Mouse (Mus musculus): Measurements from ENCODE around the gene Cpne5. TPM values are rescaled to one million over a fixed set of nuclear protein-coding genes. Genes with fewer than 3 reads are reported as not detected.

Gene Cpne5
- polyA plus RNA-seq, 1 experiment = 117 TPM

DNA sequence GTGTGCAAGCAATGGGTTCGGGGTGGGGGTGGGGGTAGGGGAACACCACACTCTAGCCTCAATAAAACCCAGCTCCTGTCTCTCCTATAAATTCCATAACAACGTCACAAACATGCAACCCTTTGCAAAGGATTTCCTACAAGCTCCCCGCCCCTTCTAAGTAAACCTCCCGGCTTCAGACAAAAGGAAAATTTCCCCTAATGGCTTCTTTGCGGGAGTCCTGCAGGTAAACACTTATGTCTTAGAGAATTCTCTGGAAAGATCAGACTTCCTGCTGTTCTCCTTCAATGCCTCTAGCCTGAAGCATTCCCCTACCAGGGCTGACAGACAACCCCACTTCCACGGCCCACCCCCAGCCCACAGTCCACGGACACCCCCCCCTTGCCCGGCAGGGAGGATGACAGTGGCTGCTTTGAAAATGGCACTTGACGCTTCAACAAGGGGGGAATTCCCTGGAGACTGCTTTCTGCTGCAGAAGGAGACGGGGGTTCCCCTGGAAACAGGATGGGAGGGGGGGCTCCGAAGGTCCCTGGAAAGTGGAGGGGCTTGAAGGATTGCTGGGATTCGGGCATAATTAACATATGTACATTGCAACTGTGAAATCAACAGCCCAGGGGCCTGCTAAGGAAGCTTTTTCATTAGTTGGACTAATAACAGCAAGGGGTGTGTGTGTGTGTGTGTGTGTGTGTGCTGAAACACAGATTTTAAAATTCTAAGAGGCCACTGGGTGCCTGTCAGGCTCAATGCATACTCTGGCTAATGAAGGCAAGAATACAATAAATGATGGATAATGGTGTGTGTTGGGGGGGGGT is 24.4 kb downstream of the Cpne5 start:
- DNase-seq (ENCODE audit: extremely low spot score in 1 of 2, low spot score in 1 of 2) = no peak

DNA sequence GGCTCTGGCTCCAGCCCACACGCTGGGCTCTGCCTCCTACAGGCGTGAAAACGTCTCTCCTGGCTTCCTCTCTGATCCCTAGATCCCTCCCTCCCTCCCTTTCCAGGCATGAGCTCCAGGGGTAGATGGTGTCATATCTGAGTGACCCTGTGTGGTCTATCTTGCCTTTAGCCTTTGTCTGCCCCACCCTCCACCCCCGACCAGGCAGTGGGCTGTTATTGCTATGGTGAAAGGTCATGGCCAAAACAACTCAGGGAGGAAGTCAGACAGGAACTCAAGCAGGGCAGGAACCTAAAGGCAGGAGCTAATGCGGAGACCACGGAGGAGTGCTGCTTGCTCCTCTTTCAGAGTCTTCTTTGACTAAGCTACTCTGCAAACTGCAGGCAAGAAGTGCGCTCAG is 26.1 kb downstream of the Cpne5 start:
- DNase-seq (ENCODE audit: extremely low spot score in 1 of 2, low spot score in 1 of 2) = no peak

DNA sequence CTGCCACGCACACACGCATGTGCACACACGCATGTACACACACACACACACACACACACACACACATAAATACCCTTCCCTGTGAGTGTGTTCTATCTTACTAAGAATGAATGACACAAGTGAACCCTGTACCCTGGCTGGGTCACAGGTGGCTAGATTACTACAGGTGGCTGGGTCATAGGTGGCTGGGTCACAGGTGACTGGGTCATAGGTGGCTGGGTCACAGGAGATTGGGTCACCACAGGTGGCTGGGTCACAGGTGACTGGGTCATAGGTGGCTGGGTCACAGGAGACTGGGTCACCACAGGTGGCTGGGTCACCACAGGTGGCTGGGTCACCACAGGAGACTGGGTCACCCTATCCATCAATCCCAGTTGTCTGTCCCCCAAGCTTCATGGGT is 27.9 kb downstream of the Cpne5 start:
- no peak for DNase-seq (ENCODE audit: extremely low spot score in 1 of 2, low spot score in 1 of 2)

DNA sequence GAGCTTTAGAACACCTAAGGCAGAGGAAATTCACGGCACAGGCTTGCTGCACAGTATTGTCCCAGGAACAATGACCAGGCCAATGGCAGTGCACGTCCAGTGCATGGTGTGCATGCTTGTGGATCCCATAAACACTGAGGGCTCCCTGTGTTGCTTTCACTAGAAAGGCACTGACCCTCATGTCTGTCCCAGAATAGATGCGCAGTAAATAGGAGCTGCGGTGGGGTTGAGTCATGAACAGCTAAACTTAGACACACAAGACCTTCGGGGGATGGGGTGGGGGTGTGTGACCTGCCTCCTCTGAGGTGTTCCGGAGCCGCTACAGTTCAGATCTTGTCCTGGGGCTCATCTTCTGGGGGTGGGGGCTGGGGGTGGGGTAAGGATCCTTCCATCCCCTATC is 31.9 kb downstream of the Cpne5 start:
- DNase-seq (ENCODE audit: extremely low spot score in 1 of 2, low spot score in 1 of 2) = no peak

DNA sequence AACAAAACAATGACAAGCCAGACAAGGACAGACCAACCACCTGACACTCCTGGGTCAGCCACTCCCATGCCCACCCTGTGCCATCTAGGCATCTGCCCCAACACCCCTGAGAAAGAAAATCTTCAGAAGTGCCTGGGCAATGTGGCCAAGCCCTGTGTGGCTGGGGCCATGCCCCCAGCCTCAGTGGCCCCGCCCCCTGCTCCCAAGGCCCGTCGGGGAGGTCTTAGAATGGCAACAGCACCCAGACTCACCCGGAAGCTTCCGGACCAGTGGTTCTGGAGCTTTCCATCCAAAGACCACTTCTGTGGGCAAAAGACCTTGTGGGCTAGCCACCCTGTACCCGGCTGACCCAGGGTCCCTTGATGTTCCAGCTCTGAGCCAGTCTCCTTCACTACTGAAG is 35.4 kb downstream of the Cpne5 start:
- DNase-seq (ENCODE audit: extremely low spot score in 1 of 2, low spot score in 1 of 2) = no peak

DNA sequence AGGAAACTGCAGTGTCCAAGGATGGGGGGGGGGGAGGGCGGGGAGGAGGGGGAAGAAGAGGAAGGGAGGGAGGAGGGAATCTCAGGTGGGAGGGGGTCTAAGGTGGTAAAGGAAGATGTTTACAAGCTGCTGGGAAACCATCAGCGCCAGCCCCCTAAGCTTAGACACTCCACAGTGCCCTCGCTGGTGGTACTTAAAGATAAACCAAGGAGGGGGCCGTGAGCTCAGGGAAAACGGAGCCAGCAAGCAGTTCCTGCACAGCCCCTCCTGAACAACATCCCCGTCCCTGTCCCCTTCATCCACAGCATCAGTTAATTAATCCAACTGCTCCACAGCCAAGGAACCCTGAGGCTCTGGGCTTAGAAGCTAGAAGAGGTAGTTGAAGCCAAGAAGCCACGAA is 38.1 kb downstream of the Cpne5 start:
- DNase-seq (ENCODE audit: extremely low spot score in 1 of 2, low spot score in 1 of 2) = no peak

DNA sequence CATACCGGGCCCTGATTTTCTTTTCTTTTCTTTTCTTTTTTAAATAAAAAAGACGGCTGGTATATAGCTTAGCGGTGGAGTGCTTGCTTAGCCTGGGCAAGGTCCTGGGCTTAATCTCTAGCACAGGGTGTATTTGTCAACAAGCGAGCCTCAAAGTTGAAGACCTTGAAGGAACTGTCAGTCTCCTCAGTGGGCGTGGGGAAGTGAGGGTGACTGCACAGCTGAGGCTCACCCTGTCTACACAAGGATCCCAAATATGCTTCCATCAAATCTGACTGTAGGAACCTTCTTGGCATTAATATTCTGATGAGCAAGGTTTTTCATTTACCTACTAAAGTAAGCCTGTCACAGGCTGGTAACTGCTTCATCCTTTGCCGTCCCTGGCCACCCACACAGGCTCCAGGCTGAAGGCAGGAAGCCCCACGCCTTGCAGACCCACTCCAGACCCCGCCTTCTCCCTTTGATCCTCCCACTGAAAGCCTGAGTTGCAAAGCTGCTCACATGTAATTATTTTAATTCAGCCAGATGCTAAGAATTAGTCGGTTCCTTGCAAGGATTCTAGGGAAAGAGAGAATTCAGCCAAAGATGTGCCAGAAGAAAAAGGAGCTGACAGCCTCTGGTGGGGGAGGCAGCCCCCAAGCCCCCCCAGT is 38.7 kb downstream of the Cpne5 start:
- DNase-seq (ENCODE audit: extremely low spot score in 1 of 2, low spot score in 1 of 2) = peak; percentile 36 to 71

DNA sequence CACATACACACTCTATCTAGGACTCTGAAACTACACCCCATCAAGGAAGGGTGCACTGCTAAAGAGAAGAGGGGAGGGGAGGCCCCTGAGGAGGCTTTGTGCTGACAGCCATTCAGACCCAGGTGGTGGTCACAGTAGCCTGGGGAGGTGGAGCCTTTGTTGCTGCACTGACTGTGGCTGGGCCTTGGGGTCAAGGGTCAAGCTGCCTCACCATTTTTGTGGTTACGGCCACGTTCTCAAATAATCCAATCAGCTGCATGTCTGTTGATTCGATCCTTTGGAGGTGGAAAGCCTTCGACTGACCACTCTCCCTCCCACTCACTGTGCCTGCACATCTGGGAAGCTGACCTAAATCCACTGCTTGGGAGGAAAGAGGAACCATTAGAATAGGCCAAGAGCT is 42.4 kb downstream of the Cpne5 start:
- no peak for DNase-seq (ENCODE audit: extremely low spot score in 1 of 2, low spot score in 1 of 2)

DNA sequence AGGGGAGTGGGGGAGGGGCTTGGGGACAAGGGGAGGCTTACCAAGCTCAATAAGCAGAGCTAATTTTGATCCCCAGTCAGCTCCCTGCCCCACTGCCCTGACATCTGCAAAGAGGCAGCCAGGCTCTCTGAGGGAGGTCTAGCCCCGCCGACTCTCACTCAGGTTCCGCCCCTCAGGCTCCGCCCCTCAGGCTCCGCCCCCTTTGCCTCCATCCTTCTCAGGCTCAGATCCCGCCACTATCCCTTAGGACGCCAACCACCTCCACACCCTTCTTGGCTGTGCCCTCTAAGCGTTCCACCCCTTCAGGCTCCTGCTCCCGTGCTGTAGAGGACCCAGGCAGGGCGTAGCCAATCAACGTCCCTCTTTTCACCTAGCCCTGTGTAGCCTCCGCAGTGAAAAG is 49.0 kb downstream of the Cpne5 start:
- no peak for DNase-seq (ENCODE audit: extremely low spot score in 1 of 2, low spot score in 1 of 2)

DNA sequence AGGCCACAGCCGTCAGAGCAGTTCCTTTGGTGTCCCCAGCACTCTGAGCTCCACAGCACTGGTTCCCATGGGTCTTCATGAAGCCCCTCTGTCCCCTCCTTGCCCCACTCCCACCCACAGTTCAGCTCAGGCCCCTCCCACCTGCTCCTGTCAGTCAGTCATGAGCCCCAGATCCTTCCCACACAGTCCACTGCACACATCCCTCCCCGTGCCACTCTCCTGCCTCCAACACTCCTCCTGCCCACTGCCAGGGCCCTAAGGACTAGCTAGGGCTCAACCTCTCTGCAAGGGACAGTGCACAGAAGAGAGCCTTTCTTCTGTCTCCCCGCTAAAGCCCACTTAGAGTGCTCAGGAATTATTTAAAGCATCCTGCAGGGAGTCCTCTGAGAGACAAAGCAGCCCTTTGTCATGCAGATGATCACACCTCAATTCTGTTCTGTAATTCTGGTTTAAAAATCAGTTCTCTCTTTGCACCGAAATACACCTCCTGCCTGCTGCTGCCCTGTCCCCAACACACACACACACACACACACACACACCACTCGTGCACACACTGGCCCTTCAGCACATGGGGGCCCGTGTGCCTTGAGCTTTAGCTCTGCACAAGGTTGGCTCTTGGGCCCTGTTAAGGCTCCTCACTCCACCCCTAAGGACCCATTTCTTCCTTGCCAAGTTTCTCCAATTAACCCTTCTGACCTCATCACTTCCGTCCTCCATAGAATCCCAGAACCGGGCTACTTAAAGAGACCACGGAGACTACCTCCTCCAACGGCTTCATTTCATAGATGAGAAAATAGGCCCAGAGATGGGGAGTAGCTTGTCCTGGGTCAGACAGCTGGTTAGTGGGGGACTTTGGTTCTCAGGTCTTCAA is 50.7 kb downstream of the Cpne5 start:
- DNase-seq (ENCODE audit: extremely low spot score in 1 of 2, low spot score in 1 of 2) = no peak

DNA sequence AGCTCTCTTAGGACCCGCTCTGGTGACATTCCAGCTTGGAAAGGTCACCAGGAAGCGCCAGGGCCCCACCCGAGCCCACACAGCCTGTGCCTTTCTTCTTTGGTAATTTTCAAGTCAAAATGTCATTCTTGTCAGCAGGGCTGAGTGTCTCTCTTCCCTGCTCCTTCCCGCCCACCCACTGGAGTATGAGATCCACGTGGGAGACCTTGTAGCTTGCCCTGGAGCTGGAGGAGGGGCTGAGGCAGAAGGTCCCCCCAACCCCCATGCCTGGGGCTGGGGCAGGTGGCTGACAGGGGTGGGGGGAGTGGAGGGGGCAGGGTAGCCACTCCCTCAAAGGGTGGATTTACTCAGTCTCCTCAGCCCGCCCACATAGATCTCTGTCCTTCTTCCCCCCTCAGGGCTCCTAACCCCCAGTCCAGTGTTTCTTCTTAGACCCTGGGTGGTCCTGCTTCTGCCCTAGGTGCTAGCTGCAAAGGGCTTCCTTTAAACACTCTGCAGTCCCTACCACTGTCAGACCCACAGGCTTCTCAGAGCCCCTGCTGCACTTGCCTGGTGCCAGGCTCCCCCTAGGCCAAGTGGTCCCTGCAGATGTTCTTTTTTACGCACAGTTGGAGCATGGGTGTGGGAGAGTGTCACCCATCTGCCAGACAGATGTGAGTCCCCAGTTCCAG is 52.5 kb downstream of the Cpne5 start:
- DNase-seq (ENCODE audit: extremely low spot score in 1 of 2, low spot score in 1 of 2) = no peak

DNA sequence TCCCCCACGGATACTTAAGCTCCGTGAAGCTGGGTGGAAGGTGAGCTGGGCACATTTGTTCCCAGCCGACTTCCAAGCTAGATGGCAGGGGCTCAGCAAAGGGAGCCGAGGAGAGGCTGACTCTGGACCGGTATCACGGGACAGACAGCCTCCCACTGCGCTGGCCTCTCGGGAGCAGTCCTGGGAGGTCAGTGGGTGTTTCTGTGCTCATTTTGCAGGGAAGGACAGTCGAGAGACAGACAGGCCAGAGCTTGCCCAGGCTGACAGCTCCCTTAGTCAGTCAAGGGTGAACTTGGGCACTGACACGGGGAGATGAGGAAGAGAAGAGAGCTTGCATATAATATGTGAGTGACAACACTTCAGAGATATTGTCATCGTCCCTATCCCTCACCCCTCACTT is 54.8 kb downstream of the Cpne5 start:
- DNase-seq (ENCODE audit: extremely low spot score in 1 of 2, low spot score in 1 of 2) = no peak

DNA sequence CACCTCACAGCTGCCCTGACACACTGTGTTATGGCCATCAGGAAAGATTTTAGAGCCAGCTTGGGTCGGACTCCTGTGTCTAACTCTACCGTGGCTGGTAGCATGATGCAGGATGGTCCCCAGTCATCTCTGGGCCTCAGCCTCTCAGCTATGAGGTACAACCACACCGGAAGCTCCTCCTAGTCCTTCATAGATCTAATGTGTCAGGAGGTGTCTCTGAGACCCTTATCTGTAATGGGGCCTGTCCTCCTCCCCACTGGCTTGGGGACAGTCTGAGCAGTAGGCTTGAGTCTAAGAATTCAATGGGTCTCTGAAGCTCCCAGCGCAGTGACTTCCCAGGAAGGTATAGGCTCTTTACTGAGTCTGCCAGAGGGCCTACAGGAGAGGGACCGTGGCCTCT is 56.2 kb downstream of the Cpne5 start:
- DNase-seq (ENCODE audit: extremely low spot score in 1 of 2, low spot score in 1 of 2) = no peak

DNA sequence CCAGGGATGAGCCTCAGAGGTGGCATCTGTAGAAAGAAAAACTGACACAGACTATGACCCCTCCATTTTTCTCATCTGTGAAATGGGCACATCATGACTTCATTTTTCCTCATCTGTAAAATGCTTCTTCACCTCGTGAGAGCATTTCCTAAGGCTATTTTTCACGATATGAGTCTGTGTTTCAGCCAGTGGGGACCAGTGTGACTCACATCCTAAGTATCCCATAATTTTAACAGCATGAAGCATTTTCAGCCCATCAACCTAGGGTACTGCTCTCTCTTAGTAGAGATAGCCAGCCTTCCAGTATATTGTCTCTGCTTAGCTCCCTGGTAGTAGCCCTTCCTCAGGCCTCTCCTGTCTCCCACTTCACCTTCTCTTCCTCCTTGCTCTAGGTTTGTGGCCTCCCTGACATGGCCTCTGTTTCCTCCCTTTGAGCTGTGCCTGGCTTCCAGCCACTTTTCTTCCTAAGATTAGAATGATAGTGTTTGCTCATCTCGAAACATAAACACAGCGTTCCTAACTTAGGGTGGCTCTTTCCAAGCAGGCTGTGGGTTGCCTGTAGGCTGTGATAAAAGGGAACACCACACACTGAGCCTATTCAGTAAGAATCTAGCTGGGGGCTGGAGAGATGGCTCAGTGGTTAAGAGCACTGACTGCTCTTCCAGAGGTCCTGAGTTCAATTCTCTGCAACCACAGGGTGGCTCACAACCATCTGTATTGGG is 57.4 kb downstream of the Cpne5 start:
- DNase-seq (ENCODE audit: extremely low spot score in 1 of 2, low spot score in 1 of 2) = peak in 1 of 2 experiments; percentile 37

DNA sequence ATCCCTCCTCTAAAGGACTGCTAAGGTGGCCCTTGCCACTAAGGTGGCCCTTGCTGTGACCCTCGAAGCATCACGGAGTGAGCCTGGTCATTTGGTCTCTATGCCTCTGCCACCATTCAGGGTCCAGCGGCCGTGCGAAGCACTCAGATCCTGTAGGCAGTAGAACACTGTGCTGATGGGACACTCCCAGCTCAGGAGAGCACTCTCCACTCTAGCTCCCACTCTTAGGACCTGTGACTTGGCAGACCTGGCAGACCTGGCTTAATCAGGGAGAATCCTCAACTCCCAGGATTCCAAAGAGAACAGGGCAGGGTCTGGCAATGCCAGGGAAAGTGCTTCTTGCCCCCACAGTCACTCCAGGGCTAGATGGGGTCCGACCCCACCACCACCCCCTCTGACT is 58.0 kb downstream of the Cpne5 start:
- DNase-seq (ENCODE audit: extremely low spot score in 1 of 2, low spot score in 1 of 2) = no peak

DNA sequence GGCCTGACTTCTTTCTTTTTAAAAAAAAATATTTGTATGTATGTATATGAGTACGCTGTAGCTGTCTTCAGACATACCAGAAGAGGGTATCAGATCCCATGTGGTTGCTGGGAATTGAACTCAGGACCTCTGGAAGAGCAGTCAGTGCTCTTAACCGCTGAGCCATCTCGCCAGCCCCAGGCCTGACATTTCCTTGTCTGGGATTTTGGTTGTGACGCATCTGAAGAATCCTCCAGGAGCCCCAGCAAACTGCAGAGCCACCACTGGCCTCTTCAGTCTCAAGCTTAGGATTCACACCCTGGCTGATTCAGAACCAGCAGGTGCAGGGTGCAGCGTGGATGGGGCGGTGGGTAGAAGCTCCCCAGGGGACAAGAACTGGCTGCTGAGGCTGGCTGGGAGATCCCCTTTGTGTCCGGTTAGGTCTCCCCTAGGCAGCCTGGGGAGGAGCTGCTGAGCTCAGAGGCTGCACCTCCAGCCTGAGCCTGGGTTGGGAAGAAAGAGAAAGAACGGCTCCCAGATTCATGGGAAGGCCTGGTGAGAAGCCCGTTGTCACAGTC is 59.4 kb downstream of the Cpne5 start:
- DNase-seq (ENCODE audit: extremely low spot score in 1 of 2, low spot score in 1 of 2) = no peak

DNA sequence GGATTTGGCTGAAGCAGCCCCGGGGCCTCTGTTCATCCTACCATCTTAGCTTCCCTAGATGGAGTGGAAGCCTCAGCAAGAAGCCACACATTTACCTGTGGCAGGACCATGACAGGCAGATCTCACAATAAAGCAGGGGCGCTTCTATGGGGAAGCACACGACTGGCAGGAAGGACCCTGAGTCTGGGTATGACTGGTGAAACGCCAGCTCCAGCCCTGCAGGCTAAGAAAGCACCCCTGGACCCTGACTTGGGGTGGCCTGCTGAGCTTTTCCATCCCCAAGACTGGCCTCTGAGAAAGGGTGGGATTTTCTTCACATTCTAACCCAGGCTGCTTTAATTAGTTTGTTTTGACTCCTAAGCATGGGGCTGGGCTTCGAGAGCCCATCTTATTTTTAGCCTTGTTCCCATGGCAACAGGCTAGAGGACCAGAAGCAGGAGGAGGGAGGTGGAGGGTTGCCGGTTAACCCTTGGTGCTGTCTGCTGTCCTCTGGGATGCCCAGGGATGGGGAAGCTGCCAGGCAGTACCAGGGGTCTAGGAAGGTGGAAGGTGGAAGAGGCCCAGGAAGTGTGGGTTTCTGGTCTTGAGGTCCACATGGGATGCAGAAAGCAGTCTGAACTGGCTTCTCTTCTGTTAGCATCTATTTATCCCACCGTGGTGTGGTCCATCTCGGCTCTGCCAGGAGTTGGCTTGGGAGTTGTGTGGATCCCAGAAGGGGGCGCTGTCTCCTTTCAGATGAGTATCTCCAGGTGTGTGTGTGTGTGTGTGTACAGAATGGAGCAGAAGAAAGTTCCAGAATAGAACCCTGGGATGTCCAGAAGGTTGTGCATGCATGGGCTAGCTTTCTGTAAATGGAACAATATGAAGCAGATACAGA is 61.3 kb downstream of the Cpne5 start:
- peak; percentile 35 to 91 for DNase-seq (ENCODE audit: extremely low spot score in 1 of 2, low spot score in 1 of 2)

DNA sequence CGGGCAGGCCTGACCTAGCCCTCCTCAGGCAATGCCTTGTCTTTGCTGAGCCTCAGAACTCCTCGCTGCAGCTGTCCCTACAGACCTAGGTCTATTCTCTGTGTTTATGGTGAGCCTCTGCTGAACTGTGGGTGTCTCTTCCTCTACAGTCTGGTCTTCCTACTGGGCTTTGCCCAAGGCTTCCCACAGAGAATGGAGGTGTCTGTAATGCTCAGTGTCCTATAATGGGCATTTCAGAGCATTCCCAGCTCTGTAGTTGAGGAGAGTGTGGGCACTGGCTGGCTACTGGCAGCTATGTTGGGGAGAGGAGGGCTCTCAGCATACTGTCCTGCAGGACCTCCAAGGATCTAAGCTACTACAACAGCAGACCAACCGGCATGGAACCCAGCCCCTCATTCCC is 62.3 kb downstream of the Cpne5 start:
- peak in 1 of 2 experiments; percentile 47 for DNase-seq (ENCODE audit: extremely low spot score in 1 of 2, low spot score in 1 of 2)

DNA sequence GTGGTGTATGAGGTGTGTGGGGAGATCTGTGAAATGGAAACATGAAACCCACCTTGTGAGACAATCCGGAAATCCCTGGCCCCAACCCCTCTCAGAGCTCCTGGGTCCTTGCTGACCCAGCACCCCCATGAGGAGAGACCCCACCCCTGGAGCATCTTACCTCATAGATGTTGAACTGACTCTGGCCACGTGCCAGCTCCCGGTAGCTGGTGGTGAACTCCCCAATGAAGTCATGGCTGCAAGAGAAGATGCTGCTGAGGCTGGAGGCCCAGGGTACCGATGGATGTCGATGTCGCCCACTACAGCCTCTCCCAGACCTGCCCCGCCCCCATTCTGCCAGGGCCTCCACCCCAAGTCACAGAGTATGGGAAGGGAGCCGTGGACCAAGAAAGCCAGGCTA is 64.8 kb downstream of the Cpne5 start:
- no peak for DNase-seq (ENCODE audit: extremely low spot score in 1 of 2, low spot score in 1 of 2)
